Mouse (Mus musculus) brain, embryonic 14.5 days (tissue): ENCODE results near the gene Tmcc3.

ENCODE experiments used
- CTCF ChIP-seq: fragments of 200-500 bp; IDR thresholded peaks from 2 replicates; pipeline ENCODE4 v1.5.1; 2012; ENCODE audit warnings: inconsistent platforms, mild to moderate bottlenecking, moderate library complexity, borderline replicate concordance; ENCODE audit not compliant: insufficient read depth, insufficient read length; ENCODE audit errors: extremely low read depth
- POLR2A ChIP-seq: fragments of 200-500 bp; IDR thresholded peaks from 2 replicates; pipeline ENCODE4 v1.6.1; 2012; ENCODE audit warnings: mild to moderate bottlenecking, inconsistent platforms, borderline replicate concordance; ENCODE audit not compliant: poor library complexity, insufficient read depth, insufficient read length, severe bottlenecking; ENCODE audit errors: extremely low read depth

- no peak for TF ChIP-seq CTCF
- TF ChIP-seq POLR2A = no peak
These were observed 30.5 kb downstream of the Tmcc3 start for GRCm38 (mm10) chr10:94342256-94342655.
